Mouse (Mus musculus) megakaryocyte, embryonic 14.5 days (primary cell): Measurements from ENCODE around the gene Spry1.

Source experiments
- FLI1 ChIP-seq: IDR thresholded peaks from 2 replicates; pipeline ENCODE4 v1.6.1; 2012; ENCODE audit warnings: low read length, inconsistent platforms, mixed read lengths
- GATA1 ChIP-seq: IDR thresholded peaks from 3 replicates; pipeline ENCODE4 v1.6.1; 2012; ENCODE audit warnings: mixed read lengths, low read length, inconsistent platforms, borderline replicate concordance

DNA sequence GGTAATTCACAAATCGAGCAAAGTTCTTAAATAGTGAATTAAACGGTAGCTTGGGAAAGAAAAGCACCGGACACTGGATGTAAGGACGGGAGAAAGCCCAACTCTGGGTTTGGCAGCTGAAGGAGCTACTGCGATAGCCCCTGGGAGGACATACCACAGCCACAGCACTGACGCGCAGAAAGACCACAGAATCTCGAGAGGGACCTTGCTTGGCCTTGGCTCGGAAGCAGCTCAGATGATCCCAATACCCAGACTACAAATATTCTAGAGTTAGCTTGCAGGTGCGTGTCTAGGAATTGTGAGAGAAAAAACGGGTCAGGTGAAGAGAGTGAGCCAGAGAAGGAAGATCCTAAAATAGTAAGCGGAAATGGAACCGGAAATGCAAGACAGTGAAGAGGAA is 8.5 kb downstream of the Spry1 start:
- no peak for TF ChIP-seq FLI1
- no peak for TF ChIP-seq GATA1
